Mouse (Mus musculus): ENCODE results near the gene Trim7. TPM values are rescaled to one million over a fixed set of nuclear protein-coding genes. Genes with fewer than 3 reads are reported as not detected.
"Not testable (repeated sequence)": the region's sequence is repeated elsewhere in the genome, so short reads cannot be mapped to it uniquely, and the experiment has no call there.

Gene Trim7
- polyA plus RNA-seq, 1 experiment = 12.6 TPM

GRCm38 (mm10) chr11:48788311-48789089 is 37.4 kb upstream of the Trim7 start:
- H3K4me1 ChIP-seq (ENCODE audit: control insufficient read depth, insufficient read depth, insufficient read length, low read length) = peaks cover 2% of the 10 kb centered on the region; the same call in 1 of the 2 replicates

GRCm38 (mm10) chr11:48789215-48789614 is 36.7 kb upstream of the Trim7 start:
- TF ChIP-seq CTCF (IDR thresholded peaks at IDR 0.05; ENCODE audit: extremely low read depth, insufficient read length, insufficient replicate concordance, low read depth, low read length) (no peak), POLR2A (IDR thresholded peaks at IDR 0.05; ENCODE audit: low read depth, low read length) (no peak)

More at GRCm38 (mm10) chr11:48788311-48789089, 37.4 kb upstream of the Trim7 start:
- Histone ChIP-seq H3K36me3 (ENCODE audit: control insufficient read depth, insufficient read depth, low read length) (no peaks in the 10 kb centered on the region), H3K27me3 (ENCODE audit: control insufficient read depth, insufficient read depth, low read length) (no peaks in the 10 kb centered on the region), H3K27ac (ENCODE audit: insufficient read depth, low read depth, low read length) (no peak overlapping the region), H3K4me3 (ENCODE audit: low read depth, low read length) (peak overlapping the region; percentile 50)
- no peak for TF ChIP-seq POLR2A (IDR thresholded peaks at IDR 0.05; ENCODE audit: low read depth, low read length)
- TF ChIP-seq CTCF (IDR thresholded peaks at IDR 0.05; ENCODE audit: extremely low read depth, insufficient read length, insufficient replicate concordance, low read depth, low read length) = peak; percentile 62; the same call in 1 of the 2 replicates
- 9% methylated on average over 16 of the region's 16 CpGs for WGBS

GRCm38 (mm10) chr11:48789973-48790823 is 35.7 kb upstream of the Trim7 start:
- H3K27me3 ChIP-seq (ENCODE audit: control insufficient read depth, insufficient read depth, low read length) = no peaks in the 10 kb centered on the region
- H3K27ac ChIP-seq (ENCODE audit: insufficient read depth, low read depth, low read length) = no peak overlapping the region
- no peaks in the 10 kb centered on the region for H3K36me3 ChIP-seq (ENCODE audit: control insufficient read depth, insufficient read depth, low read length)
- no peak for TF ChIP-seq POLR2A (IDR thresholded peaks at IDR 0.05; ENCODE audit: low read depth, low read length)
- peak; percentile 92 for TF ChIP-seq CTCF (IDR thresholded peaks at IDR 0.05; ENCODE audit: extremely low read depth, insufficient read length, insufficient replicate concordance, low read depth, low read length)
- 17% methylated on average over 20 of the region's 20 CpGs for WGBS
- H3K4me1 ChIP-seq (ENCODE audit: control insufficient read depth, insufficient read depth, insufficient read length, low read length) = peaks cover 2% of the 10 kb centered on the region; the same call in 1 of the 2 replicates
- no peak overlapping the region for H3K4me3 ChIP-seq (ENCODE audit: low read depth, low read length)

More at GRCm38 (mm10) chr11:48789215-48789614, 36.7 kb upstream of the Trim7 start:
- peaks cover 2% of the 10 kb centered on the region; the same call in 1 of the 2 replicates for H3K4me1 ChIP-seq (ENCODE audit: control insufficient read depth, insufficient read depth, insufficient read length, low read length)
- no peaks in the 10 kb centered on the region for H3K27me3 ChIP-seq (ENCODE audit: control insufficient read depth, insufficient read depth, low read length)
- no peaks in the 10 kb centered on the region for H3K36me3 ChIP-seq (ENCODE audit: control insufficient read depth, insufficient read depth, low read length)
- H3K27ac ChIP-seq (ENCODE audit: insufficient read depth, low read depth, low read length) = no peak overlapping the region
- H3K4me3 ChIP-seq (ENCODE audit: low read depth, low read length) = no peak overlapping the region
- 74% methylated on average over 5 of the region's 5 CpGs for WGBS

- Histone ChIP-seq H3K36me3 (ENCODE audit: control insufficient read depth, insufficient read depth, low read length) (no peaks in the 10 kb centered on the region), H3K27me3 (ENCODE audit: control insufficient read depth, insufficient read depth, low read length) (no peaks in the 10 kb centered on the region), H3K4me1 (ENCODE audit: control insufficient read depth, insufficient read depth, insufficient read length, low read length) (peaks cover 2% of the 10 kb centered on the region; the same call in 1 of the 2 replicates), H3K4me3 (ENCODE audit: low read depth, low read length) (no peak overlapping the region), H3K27ac (ENCODE audit: insufficient read depth, low read depth, low read length) (no peak overlapping the region)
- WGBS = 36% methylated on average over 8 of the region's 8 CpGs
- TF ChIP-seq CTCF (IDR thresholded peaks at IDR 0.05; ENCODE audit: extremely low read depth, insufficient read length, insufficient replicate concordance, low read depth, low read length) (no peak), POLR2A (IDR thresholded peaks at IDR 0.05; ENCODE audit: low read depth, low read length) (no peak)
These were observed 35.0 kb upstream of the Trim7 start for GRCm38 (mm10) chr11:48790946-48791345.

GRCm38 (mm10) chr11:48791894-48792293 is 34.0 kb upstream of the Trim7 start:
- H3K4me1 ChIP-seq (ENCODE audit: control insufficient read depth, insufficient read depth, insufficient read length, low read length); H3K27ac ChIP-seq (ENCODE audit: insufficient read depth, low read depth, low read length); H3K36me3 ChIP-seq (ENCODE audit: control insufficient read depth, insufficient read depth, low read length); H3K4me3 ChIP-seq (ENCODE audit: low read depth, low read length); H3K27me3 ChIP-seq (ENCODE audit: control insufficient read depth, insufficient read depth, low read length): not testable (repeated sequence)
- 91% methylated on average over 9 of the region's 9 CpGs for WGBS

GRCm38 (mm10) chr11:48793184-48793583 is 32.8 kb upstream of the Trim7 start:
- TF ChIP-seq POLR2A (IDR thresholded peaks at IDR 0.05; ENCODE audit: low read depth, low read length) (no peak), CTCF (IDR thresholded peaks at IDR 0.05; ENCODE audit: extremely low read depth, insufficient read length, insufficient replicate concordance, low read depth, low read length) (no peak)
- Histone ChIP-seq H3K27me3 (ENCODE audit: control insufficient read depth, insufficient read depth, low read length) (no peaks in the 10 kb centered on the region), H3K4me3 (ENCODE audit: low read depth, low read length) (no peak overlapping the region), H3K4me1 (ENCODE audit: control insufficient read depth, insufficient read depth, insufficient read length, low read length) (peaks cover 2% of the 10 kb centered on the region; the same call in 1 of the 2 replicates), H3K36me3 (ENCODE audit: control insufficient read depth, insufficient read depth, low read length) (no peaks in the 10 kb centered on the region), H3K27ac (ENCODE audit: insufficient read depth, low read depth, low read length) (no peak overlapping the region)
- WGBS = over 99% methylated on average over 3 of the region's 3 CpGs

- no peaks in the 10 kb centered on the region for H3K36me3 ChIP-seq (ENCODE audit: control insufficient read depth, insufficient read depth, low read length)
- H3K27me3 ChIP-seq (ENCODE audit: control insufficient read depth, insufficient read depth, low read length) = no peaks in the 10 kb centered on the region
- no peak overlapping the region for H3K27ac ChIP-seq (ENCODE audit: insufficient read depth, low read depth, low read length)
- peaks cover 6% of the 10 kb centered on the region; the same call in 1 of the 2 replicates for H3K4me1 ChIP-seq (ENCODE audit: control insufficient read depth, insufficient read depth, insufficient read length, low read length)
- H3K4me3 ChIP-seq (ENCODE audit: low read depth, low read length) = no peak overlapping the region
- 97% methylated on average over 7 of the region's 7 CpGs for WGBS
- TF ChIP-seq CTCF (IDR thresholded peaks at IDR 0.05; ENCODE audit: extremely low read depth, insufficient read length, insufficient replicate concordance, low read depth, low read length) (no peak), POLR2A (IDR thresholded peaks at IDR 0.05; ENCODE audit: low read depth, low read length) (no peak)
These were observed 30.7 kb upstream of the Trim7 start for GRCm38 (mm10) chr11:48795221-48795620.

Data from small intestine, adult 2 months (tissue).